In genomic region chr10:63023121-63023748, GRCm38 (mm10) we compare ENCODE assay signal across 8 mouse cellular contexts. TPM values are rescaled to one million over a fixed set of nuclear protein-coding genes. Genes with fewer than 3 reads are reported as not detected.
DNase-seq lines count a peak whose midpoint lies in the region; ATAC-seq and TF ChIP-seq lines count a peak whose summit lies in the region.

No protein-coding gene starts in this region.

- intact Hi-C loops in left cerebral cortex, adult 2 months (cut with DNase I), result loop anchor here (1.0 to 10.0 kb wide), 7 partner anchors 43 to 536 kb away; partner anchors contain the start of genes Dnajc12, Herc4, Rufy2 and Sirt1

- WGBS in hindbrain, embryonic 12.5 days, result under 1% methylated on average over 68 of the region's 68 CpGs
- WGBS in macrophage (ENCODE audit: missing documents), result 1% methylated on average over 57 of the region's 68 CpGs

- H3K27ac ChIP-seq in hindbrain, embryonic 12.5 days, result peak overlapping the region; percentile 100
- H3K27ac ChIP-seq in left cerebral cortex, adult 2 months, result peak overlapping the region; percentile 100
- peak overlapping the region; percentile 53 for H3K27ac ChIP-seq in macrophage

- no peaks in the 10 kb centered on the region for H3K9me3 ChIP-seq in hindbrain, embryonic 12.5 days (replicated peaks)

- peak; percentile 74 for DNase-seq in NIH3T3 (ENCODE audit: low read depth)
- DNase-seq in cerebellum, adult 9-10 months, result peak; percentile 69
- peak; percentile 51 to 58 for DNase-seq in frontal cortex, postnatal 14 days (ENCODE audit: low spot score in 2 of 2)
- DNase-seq in left cerebral cortex, adult 2 months (ENCODE audit: extremely low spot score in 1 of 2, low spot score in 2 of 2), result peak; percentile 63 to 68
- peak; percentile 82 to 84 for DNase-seq in right cerebral cortex, postnatal 10 days (ENCODE audit: low spot score in 2 of 2)
- peak; percentile 45 to 67 for DNase-seq in urinary bladder, postnatal 36 days (ENCODE audit: low spot score in 2 of 2)

- H3K36me3 ChIP-seq in hindbrain, embryonic 12.5 days, result no peaks in the 10 kb centered on the region
- no peaks in the 10 kb centered on the region for H3K36me3 ChIP-seq in macrophage (ENCODE audit: inconsistent target)

- TF ChIP-seq CTCF in left cerebral cortex, adult 2 months (IDR thresholded peaks at IDR 0.05), result no peak

- peak overlapping the region; percentile 99 for H3K9ac ChIP-seq in hindbrain, embryonic 12.5 days

- ATAC-seq in hindbrain, embryonic 12.5 days (ENCODE audit: low FRiP score), result peak; percentile 35

- peaks cover 48% of the 10 kb centered on the region for H3K79me2 ChIP-seq in macrophage (ENCODE audit: inconsistent target)

- H3K4me2 ChIP-seq in hindbrain, embryonic 12.5 days (replicated peaks), result peak overlapping the region; percentile 76

- H3K4me3 ChIP-seq in hindbrain, embryonic 12.5 days, result peak overlapping the region; percentile 92
- H3K4me3 ChIP-seq in left cerebral cortex, adult 2 months, result peak overlapping the region; percentile 85
- H3K4me3 ChIP-seq in macrophage (ENCODE audit: inconsistent target), result peak overlapping the region; percentile 95

- H3K27me3 ChIP-seq in hindbrain, embryonic 12.5 days, result no peaks in the 10 kb centered on the region

- H3K4me1 ChIP-seq in hindbrain, embryonic 12.5 days, result peaks cover 51% of the 10 kb centered on the region

RNA-seq across cellular contexts. Expression of gene Hnrnph3, which starts 0.8 kb away (rescaled TPM):
- polyA plus RNA-seq in hindbrain, embryonic 12.5 days (2016; fragmentation: Nextera tagmentation; extraction: Ambion mirVana), result 230 and 238 TPM in 2 replicates
- 10 to 100 TPM; 51.7 to 56.9 TPM for total RNA-seq in left cerebral cortex, adult 2 months (2021)
- 100 to 1,000 TPM; 113 to 416 (median 171) TPM for total RNA-seq in macrophage (2018; cell fraction: chromatin; rRNA removed)
- total RNA-seq in macrophage (2018; cell fraction: cytosol; rRNA removed), result 10 to 100 TPM in 15 of 26 experiments, 1 to 10 TPM in 11; 7.1 to 21.0 (median 10.4) TPM
- 100 to 1,000 TPM in 6 of 26 experiments, 10 to 100 TPM in 20; 44.8 to 169 (median 82.7) TPM for total RNA-seq in macrophage (2018; cell fraction: nucleus; rRNA removed)
- polyA plus RNA-seq in macrophage (2018), result 14.2 to 26.3 TPM (median 17.7 TPM) in 3 replicates

RNA-seq across cellular contexts. Expression of gene Pbld2, which starts 0.9 kb away (rescaled TPM):
- polyA plus RNA-seq in hindbrain, embryonic 12.5 days (2016; fragmentation: Nextera tagmentation; extraction: Ambion mirVana), result 0.64 and 1.3 TPM in 2 replicates
- total RNA-seq in left cerebral cortex, adult 2 months (2021), result 1 to 10 TPM; 2.7 to 3.3 TPM
- total RNA-seq in macrophage (2018; cell fraction: chromatin; rRNA removed), result 10 to 100 TPM in 1 of 26 experiments, 1 to 10 TPM in 14, under 1 TPM in 10, not detected in 1; 0.41 to 11.4 (median 1.3) TPM
- under 1 TPM in 16 of 26 experiments, not detected in 10; 0.07 to 0.44 (median 0.14) TPM for total RNA-seq in macrophage (2018; cell fraction: cytosol; rRNA removed)
- 1 to 10 TPM in 11 of 26 experiments, under 1 TPM in 11, not detected in 4; 0.17 to 3.2 (median 1.0) TPM for total RNA-seq in macrophage (2018; cell fraction: nucleus; rRNA removed)
- 0.06 to 0.36 TPM in 2 of 3 replicates, not detected in the other for polyA plus RNA-seq in macrophage (2018)

RNA-seq across cellular contexts. Expression of gene Pbld1, which starts 36.7 kb away (rescaled TPM):
- polyA plus RNA-seq in hindbrain, embryonic 12.5 days (2016; fragmentation: Nextera tagmentation; extraction: Ambion mirVana), result 0.79 and 0.83 TPM in 2 replicates
- total RNA-seq in left cerebral cortex, adult 2 months (2021), result under 1 TPM; 0.23 to 0.66 TPM
- under 1 TPM in 1 of 26 experiments, not detected in 25; 0.33 TPM for total RNA-seq in macrophage (2018; cell fraction: chromatin; rRNA removed)
- under 1 TPM in 1 of 26 experiments, not detected in 25; 0.06 TPM for total RNA-seq in macrophage (2018; cell fraction: cytosol; rRNA removed)
- under 1 TPM in 5 of 26 experiments, not detected in 21; 0.17 to 0.30 (median 0.23) TPM for total RNA-seq in macrophage (2018; cell fraction: nucleus; rRNA removed)
- not detected in 3 replicates for polyA plus RNA-seq in macrophage (2018)

RNA-seq across cellular contexts. Expression of gene Rufy2, which starts 43.2 kb away (rescaled TPM):
- polyA plus RNA-seq in hindbrain, embryonic 12.5 days (2016; fragmentation: Nextera tagmentation; extraction: Ambion mirVana), result 36.7 and 40.0 TPM in 2 replicates
- 10 to 100 TPM; 91.8 to 97.3 TPM for total RNA-seq in left cerebral cortex, adult 2 months (2021)
- total RNA-seq in macrophage (2018; cell fraction: chromatin; rRNA removed), result 100 to 1,000 TPM in 3 of 26 experiments, 10 to 100 TPM in 23; 16.3 to 105 (median 57.5) TPM
- total RNA-seq in macrophage (2018; cell fraction: cytosol; rRNA removed), result 10 to 100 TPM in 8 of 26 experiments, 1 to 10 TPM in 18; 3.6 to 12.5 (median 8.4) TPM
- total RNA-seq in macrophage (2018; cell fraction: nucleus; rRNA removed), result 10 to 100 TPM in 25 of 26 experiments, 1 to 10 TPM in 1; 9.3 to 67.3 (median 25.7) TPM
- polyA plus RNA-seq in macrophage (2018), result 9.7 to 10.9 TPM (median 10.0 TPM) in 3 replicates

Comparison
In these comparisons a context has a peak if more than half of its experiments do, and no peak if none do; other contexts are left out.
1. Peak in every context shown above with its lines: DNase-seq, ATAC-seq, H3K4me3 ChIP-seq and H3K27ac ChIP-seq.